Mouse (Mus musculus): ENCODE measurements at regions not wholly inside any gene's neighbourhood (a gene's known extent, or its start where the extent isn't known, plus 50 kb on each side); places are given as distances from the start of the nearest gene placed in this dataset.
A peak's percentile ranks its signal among the peaks of the same experiment; 100 is the strongest.

- peak; percentile 26 for DNase-seq
Observed at GRCm38 (mm10) chr9:118370581-118370980, 107.4 kb upstream of the Eomes start.

GRCm38 (mm10) chr9:118374680-118375079 is 103.3 kb upstream of the Eomes start:
- H3K27me3 ChIP-seq (ENCODE audit: insufficient read depth, low read length): no peaks in the 10 kb centered on the region
- no peaks in the 10 kb centered on the region for H3K9me3 ChIP-seq (ENCODE audit: low read depth, low read length)
- no peaks in the 10 kb centered on the region for H3K4me1 ChIP-seq (ENCODE audit: insufficient read depth)
- H3K4me2 ChIP-seq: no peak overlapping the region
- no peak overlapping the region for H3K4me3 ChIP-seq (ENCODE audit: low read depth, low read length)
- WGBS: 84% methylated on average over 5 of the region's 5 CpGs
- TF ChIP-seq CTCF (IDR thresholded peaks at IDR 0.05; ENCODE audit: low read depth): no peak
- no peak for ATAC-seq (ENCODE audit: insufficient read depth)
- H3K9ac ChIP-seq: no peak overlapping the region
- no peak for DNase-seq
- H3K36me3 ChIP-seq (ENCODE audit: insufficient read depth): no peaks in the 10 kb centered on the region
- no peak overlapping the region for H3K27ac ChIP-seq (ENCODE audit: low read depth)

More at GRCm38 (mm10) chr9:118370581-118370980, 107.4 kb upstream of the Eomes start:
- no peaks in the 10 kb centered on the region for H3K36me3 ChIP-seq (ENCODE audit: insufficient read depth)
- H3K4me3 ChIP-seq (ENCODE audit: low read depth, low read length): no peak overlapping the region
- no peak overlapping the region for H3K4me2 ChIP-seq
- no peak overlapping the region for H3K9ac ChIP-seq
- no peaks in the 10 kb centered on the region for H3K27me3 ChIP-seq (ENCODE audit: insufficient read depth, low read length)
- H3K4me1 ChIP-seq (ENCODE audit: insufficient read depth): no peaks in the 10 kb centered on the region
- H3K9me3 ChIP-seq (ENCODE audit: low read depth, low read length): no peaks in the 10 kb centered on the region
- no peak overlapping the region for H3K27ac ChIP-seq (ENCODE audit: low read depth)
- WGBS: 54% methylated on average over 6 of the region's 6 CpGs
- no peak for TF ChIP-seq CTCF (IDR thresholded peaks at IDR 0.05; ENCODE audit: low read depth)
- no peak for ATAC-seq (ENCODE audit: insufficient read depth)

GRCm38 (mm10) chr9:118379055-118379454 is 99.0 kb upstream of the Eomes start:
- H3K27ac ChIP-seq (ENCODE audit: low read depth): no peak overlapping the region
- H3K9ac ChIP-seq: no peak overlapping the region
- no peaks in the 10 kb centered on the region for H3K9me3 ChIP-seq (ENCODE audit: low read depth, low read length)
- no peak overlapping the region for H3K4me2 ChIP-seq
- H3K27me3 ChIP-seq (ENCODE audit: insufficient read depth, low read length): no peaks in the 10 kb centered on the region
- no peak for ATAC-seq (ENCODE audit: insufficient read depth)
- no peak overlapping the region for H3K4me3 ChIP-seq (ENCODE audit: low read depth, low read length)
- H3K4me1 ChIP-seq (ENCODE audit: insufficient read depth): no peaks in the 10 kb centered on the region
- 14% methylated on average over 6 of the region's 6 CpGs for WGBS
- no peak for TF ChIP-seq CTCF (IDR thresholded peaks at IDR 0.05; ENCODE audit: low read depth)
- no peaks in the 10 kb centered on the region for H3K36me3 ChIP-seq (ENCODE audit: insufficient read depth)
- peak; percentile 9 for DNase-seq

- no peak overlapping the region for H3K27ac ChIP-seq (ENCODE audit: low read depth)
- ATAC-seq (ENCODE audit: insufficient read depth) (no peak), DNase-seq (no peak)
- no peaks in the 10 kb centered on the region for H3K27me3 ChIP-seq (ENCODE audit: insufficient read depth, low read length)
- H3K4me2 ChIP-seq: no peak overlapping the region
- H3K36me3 ChIP-seq (ENCODE audit: insufficient read depth): no peaks in the 10 kb centered on the region
- WGBS: 84% methylated on average over 3 of the region's 3 CpGs
- TF ChIP-seq CTCF (IDR thresholded peaks at IDR 0.05; ENCODE audit: low read depth): no peak
- H3K4me3 ChIP-seq (ENCODE audit: low read depth, low read length): no peak overlapping the region
- H3K9me3 ChIP-seq (ENCODE audit: low read depth, low read length): no peaks in the 10 kb centered on the region
- H3K9ac ChIP-seq: no peak overlapping the region
- no peaks in the 10 kb centered on the region for H3K4me1 ChIP-seq (ENCODE audit: insufficient read depth)
Observed at GRCm38 (mm10) chr9:118382532-118382931, 95.5 kb upstream of the Eomes start.

- 8% methylated on average over 2 of the region's 2 CpGs for WGBS
- no peak overlapping the region for H3K4me3 ChIP-seq (ENCODE audit: low read depth, low read length)
- no peaks in the 10 kb centered on the region for H3K4me1 ChIP-seq (ENCODE audit: insufficient read depth)
- H3K27me3 ChIP-seq (ENCODE audit: insufficient read depth, low read length): peaks cover 5% of the 10 kb centered on the region; the same call in 1 of the 2 replicates
- no peak overlapping the region for H3K9ac ChIP-seq
- no peaks in the 10 kb centered on the region for H3K36me3 ChIP-seq (ENCODE audit: insufficient read depth)
- DNase-seq: no peak
- no peaks in the 10 kb centered on the region for H3K9me3 ChIP-seq (ENCODE audit: low read depth, low read length)
- no peak overlapping the region for H3K4me2 ChIP-seq
- TF ChIP-seq CTCF (IDR thresholded peaks at IDR 0.05; ENCODE audit: low read depth): no peak
- no peak overlapping the region for H3K27ac ChIP-seq (ENCODE audit: low read depth)
- ATAC-seq (ENCODE audit: insufficient read depth): no peak
Observed at GRCm38 (mm10) chr9:118384610-118385009, 93.4 kb upstream of the Eomes start.

GRCm38 (mm10) chr9:118387631-118388030 is 90.4 kb upstream of the Eomes start:
- Histone ChIP-seq H3K36me3 (ENCODE audit: insufficient read depth) (no peaks in the 10 kb centered on the region), H3K4me1 (ENCODE audit: insufficient read depth) (no peaks in the 10 kb centered on the region), H3K27ac (ENCODE audit: low read depth) (no peak overlapping the region), H3K4me3 (ENCODE audit: low read depth, low read length) (no peak overlapping the region), H3K9ac (no peak overlapping the region), H3K4me2 (no peak overlapping the region), H3K9me3 (ENCODE audit: low read depth, low read length) (no peaks in the 10 kb centered on the region), H3K27me3 (ENCODE audit: insufficient read depth, low read length) (peaks cover 5% of the 10 kb centered on the region; the same call in 1 of the 2 replicates)
- DNase-seq (no peak), ATAC-seq (ENCODE audit: insufficient read depth) (no peak)
- TF ChIP-seq CTCF (IDR thresholded peaks at IDR 0.05; ENCODE audit: low read depth): no peak
- WGBS: 36% methylated on average over 8 of the region's 8 CpGs

- Histone ChIP-seq H3K36me3 (ENCODE audit: insufficient read depth) (no peaks in the 10 kb centered on the region), H3K9ac (no peak overlapping the region), H3K4me2 (peak overlapping the region; percentile 69), H3K4me3 (ENCODE audit: low read depth, low read length) (peak overlapping the region; percentile 32), H3K9me3 (ENCODE audit: low read depth, low read length) (no peaks in the 10 kb centered on the region), H3K27me3 (ENCODE audit: insufficient read depth, low read length) (peaks cover 5% of the 10 kb centered on the region; the same call in 1 of the 2 replicates), H3K4me1 (ENCODE audit: insufficient read depth) (no peaks in the 10 kb centered on the region), H3K27ac (ENCODE audit: low read depth) (no peak overlapping the region)
- no peak for TF ChIP-seq CTCF (IDR thresholded peaks at IDR 0.05; ENCODE audit: low read depth)
- ATAC-seq (ENCODE audit: insufficient read depth) (peak; percentile 54; the same call in 1 of the 2 replicates), DNase-seq (peak; percentile 67)
- 7% methylated on average over 27 of the region's 27 CpGs for WGBS
Observed at GRCm38 (mm10) chr9:118389481-118390334, 88.3 kb upstream of the Eomes start.

Measured in lung, embryonic 14.5 days (tissue).